Mouse (Mus musculus) embryo, embryonic 10 days (tissue): ENCODE measurements around the gene Resp18.

Experiments
- DNase-seq: peaks from one replicate; pipeline ENCODE4 v3.0.0-alpha.2; 2015; ENCODE audit warnings: low spot score

Gene Resp18

DNA sequence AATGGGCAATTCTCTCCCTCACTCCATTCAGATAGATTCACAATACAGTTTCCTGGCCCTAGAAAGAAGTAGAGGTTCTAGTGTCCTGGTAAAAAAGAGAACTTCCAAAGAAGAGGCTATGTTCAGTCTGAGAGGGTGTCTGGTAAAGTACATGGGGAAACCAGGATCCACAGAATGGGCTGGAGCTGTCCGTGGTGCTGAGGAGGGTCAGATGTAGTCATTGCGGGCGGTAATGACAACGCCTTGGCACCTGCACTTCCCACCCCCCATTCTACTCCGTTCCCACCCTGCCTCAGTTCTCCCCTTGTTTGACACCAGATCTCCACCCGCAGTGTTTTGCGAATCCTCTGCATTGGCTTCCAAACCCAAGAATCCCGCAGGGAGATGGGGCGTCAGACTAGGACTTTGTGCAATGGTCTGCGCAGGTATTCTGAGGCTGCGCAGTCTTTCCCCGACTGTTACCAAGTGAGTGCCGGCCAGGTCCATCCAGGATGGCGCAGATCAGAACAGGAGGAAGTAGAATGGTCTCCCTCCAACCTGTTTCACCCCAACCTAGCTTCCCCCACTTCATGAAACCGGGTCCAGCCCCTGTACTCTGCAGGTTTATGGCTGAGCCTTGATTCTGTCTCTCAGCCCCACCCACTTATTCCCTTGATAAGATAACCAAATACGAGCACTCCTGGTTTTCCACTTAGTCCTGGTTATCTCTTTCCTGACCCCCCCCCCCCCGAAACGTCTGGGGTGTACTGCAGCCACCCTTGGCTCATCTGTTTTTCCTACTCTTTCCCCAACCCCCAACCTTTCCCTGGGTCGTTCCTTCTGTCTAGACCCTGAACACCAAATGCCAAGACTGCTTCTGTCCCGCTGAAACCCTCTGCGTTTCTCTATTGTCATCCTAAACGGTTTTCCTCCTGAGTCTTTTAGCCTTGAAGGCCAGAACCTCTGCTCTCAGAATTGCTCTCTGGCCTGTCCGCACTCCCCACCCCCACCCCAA, 723 bp downstream of the Resp18 start:
- peak; percentile 88 for DNase-seq

- peak; percentile 47 for DNase-seq
These were observed 13.9 kb downstream of the Resp18 start, which contains the start of gene Ptprn for GRCm38 (mm10) chr1:75264091-75264880. Gene Ptprn, minus strand, starts transcription at chr1:75264502.

DNA sequence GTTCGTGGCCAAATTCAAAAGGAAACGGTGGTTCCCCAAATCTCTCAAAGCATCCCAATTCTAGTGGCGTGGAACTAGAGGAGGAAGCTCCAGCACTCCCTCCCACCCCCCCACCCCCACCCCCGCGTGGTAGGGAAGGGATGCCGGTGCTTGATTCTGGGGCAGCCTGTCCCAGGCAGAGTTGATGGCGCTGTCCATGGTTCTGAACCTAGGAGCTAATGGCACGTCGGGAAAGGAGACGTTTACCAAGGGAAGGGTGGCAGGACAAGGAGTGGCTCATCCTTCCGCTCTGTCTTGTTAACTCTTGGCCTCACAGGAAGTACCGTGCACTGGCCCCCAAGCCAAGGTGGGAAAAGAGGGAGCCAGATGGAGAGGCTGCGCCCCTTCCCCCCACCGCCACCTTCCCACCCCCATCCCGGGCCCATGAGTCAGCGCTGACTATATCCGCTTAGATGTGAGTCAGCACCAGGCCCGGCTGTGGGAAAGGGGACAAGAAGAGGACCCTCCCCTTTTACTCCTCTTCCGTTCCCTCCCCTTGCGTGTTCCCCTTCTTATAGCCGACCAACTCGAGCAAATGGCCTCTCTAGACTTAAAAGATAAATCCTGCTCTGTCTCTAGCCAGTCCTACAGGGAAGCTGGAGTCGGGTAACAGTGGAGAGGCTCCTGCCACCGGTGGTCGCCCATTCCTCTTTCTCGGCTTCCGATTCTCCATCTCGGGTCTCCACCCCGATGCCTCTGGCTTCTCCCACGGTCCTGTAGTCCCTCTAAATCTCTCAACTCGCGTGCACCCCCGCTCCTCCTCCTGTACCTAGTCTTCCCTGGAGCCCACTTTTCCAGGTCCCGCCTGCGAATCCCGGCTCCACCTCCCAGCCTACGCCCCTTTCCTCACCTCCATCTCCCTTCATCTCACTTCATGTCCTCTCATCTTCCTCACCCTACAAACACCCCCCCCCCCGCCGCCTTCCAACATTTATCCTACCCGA, 15.0 kb downstream of the Resp18 start:
- peak; percentile 93 for DNase-seq

- DNase-seq, result no peak
These were observed 16.9 kb downstream of the Resp18 start for GRCm38 (mm10) chr1:75261278-75261677.

- no peak for DNase-seq
These were observed 22.6 kb downstream of the Resp18 start for GRCm38 (mm10) chr1:75255516-75256046.

DNA sequence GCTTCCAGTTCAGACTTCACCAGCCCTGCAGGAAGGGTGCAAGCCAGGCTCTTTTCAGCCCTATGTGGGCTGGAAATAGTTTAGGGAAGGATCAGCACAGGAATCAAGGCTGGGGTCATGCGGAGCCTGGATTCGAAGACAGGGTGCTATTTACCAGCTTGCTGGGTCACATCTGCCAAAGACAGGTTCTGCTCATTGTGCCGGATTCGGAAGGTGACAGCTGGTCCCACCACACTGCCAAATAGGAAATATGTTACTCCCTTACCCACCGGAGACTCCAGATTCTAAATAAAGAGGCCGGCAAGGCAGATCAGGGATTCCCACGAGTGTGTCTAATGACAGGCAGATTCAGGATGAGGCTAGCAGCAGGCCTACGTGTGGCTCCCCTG, 23.6 kb downstream of the Resp18 start:
- DNase-seq, result no peak

DNA sequence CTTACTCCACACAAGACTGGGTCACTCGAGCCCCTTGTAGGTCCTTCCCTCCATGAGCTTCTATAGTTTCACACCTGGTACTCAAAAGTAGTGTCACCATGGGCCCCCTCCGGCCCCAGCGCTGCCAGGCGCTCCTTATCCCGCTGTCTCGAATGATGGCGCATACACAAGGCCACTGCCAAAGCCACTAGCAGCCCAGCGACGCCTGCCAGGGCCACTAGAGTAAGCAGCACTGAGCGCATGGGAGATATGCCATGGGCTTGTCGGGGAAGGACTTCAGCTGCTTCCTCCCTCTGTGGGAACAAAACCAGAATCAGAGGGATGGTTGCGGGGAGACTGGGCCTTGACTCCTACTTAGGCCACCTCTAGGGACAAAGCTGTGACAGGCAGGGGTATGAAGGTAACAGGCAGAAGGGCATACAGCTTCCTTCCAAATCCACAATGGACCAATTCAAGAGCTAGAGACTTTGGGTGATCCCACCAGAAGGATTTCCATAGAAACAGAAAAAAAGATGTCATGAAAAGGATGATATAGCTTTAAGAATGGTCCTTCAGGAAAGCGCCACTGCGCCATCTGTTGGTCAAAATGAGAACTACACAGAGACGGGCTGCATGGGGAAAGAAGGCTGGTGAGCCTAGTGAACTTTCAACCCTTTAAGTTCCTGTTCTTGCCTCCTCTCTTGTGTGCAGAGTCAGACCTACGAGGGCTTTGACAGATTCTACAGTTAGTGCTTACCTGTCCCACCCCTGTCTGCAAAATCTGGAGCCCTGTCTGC, 24.2 kb downstream of the Resp18 start:
- peak; percentile 84 for DNase-seq

GRCm38 (mm10) chr1:75253029-75253428, 25.2 kb downstream of the Resp18 start:
- no peak for DNase-seq

DNA sequence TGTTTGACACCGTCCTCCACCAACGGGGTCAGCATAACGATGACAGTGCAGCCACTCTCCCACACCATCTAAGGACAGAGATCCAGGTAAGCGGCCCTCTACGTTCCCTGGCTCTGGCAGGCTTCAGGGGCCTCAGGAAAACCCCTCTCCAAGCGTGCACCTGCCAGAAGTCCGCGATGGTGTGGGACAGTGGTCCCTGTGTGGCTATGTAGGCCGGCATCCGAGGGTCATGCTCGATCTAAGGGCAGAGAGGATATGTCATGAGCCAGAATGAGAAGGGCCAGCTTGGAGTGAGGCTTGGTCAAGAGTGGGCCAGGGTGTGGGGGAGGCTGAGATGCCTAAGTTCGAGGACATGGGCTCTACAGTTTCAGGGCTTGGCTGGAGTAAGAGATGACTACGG, 25.9 kb downstream of the Resp18 start:
- DNase-seq, result no peak

- DNase-seq, result peak; percentile 74
These were observed 26.9 kb downstream of the Resp18 start for GRCm38 (mm10) chr1:75251112-75251970.

DNA sequence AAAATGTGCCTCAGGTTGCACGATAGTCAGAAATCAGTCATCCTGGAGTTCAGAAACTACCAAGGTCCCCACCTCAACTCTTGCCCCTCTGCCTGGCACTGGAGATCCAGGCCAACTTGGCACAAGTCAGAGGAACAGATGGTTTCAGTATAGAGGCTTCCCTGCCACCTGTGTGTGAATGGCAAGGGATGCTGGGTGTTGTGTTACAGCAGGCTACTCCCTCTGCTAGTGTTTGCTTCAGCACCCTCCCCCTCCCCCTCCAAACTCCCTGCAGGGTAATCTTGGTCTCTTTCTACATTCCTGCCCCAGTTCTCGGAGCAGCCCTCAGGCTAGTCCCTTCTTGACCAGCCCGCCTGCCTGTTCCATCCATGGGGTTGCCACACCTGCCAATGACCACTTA, 27.7 kb downstream of the Resp18 start:
- DNase-seq, result no peak

GRCm38 (mm10) chr1:75248041-75248772, 30.0 kb downstream of the Resp18 start:
- no peak for DNase-seq

- DNase-seq, result no peak
These were observed 30.9 kb downstream of the Resp18 start for GRCm38 (mm10) chr1:75247071-75247930.

DNA sequence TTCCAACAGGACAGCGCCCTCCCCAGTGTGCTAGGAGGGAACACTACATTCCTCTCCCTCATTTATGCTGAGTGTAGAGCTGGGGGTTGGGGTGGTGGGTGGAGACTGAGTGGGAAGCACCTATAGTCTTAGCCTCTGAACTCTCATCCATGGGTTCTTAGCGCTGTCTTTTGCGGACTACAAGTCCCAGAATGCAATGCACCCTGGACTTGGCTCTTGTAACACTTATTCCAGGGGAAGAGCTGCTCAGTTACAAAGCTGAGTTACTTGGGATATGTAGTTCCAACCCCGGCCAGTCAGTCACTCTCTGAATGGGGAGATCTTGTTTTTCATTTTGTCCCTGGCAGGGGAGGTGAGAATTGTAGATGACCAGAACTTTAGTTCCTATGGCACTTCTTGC, 33.4 kb downstream of the Resp18 start:
- peak; percentile 75 for DNase-seq

DNA sequence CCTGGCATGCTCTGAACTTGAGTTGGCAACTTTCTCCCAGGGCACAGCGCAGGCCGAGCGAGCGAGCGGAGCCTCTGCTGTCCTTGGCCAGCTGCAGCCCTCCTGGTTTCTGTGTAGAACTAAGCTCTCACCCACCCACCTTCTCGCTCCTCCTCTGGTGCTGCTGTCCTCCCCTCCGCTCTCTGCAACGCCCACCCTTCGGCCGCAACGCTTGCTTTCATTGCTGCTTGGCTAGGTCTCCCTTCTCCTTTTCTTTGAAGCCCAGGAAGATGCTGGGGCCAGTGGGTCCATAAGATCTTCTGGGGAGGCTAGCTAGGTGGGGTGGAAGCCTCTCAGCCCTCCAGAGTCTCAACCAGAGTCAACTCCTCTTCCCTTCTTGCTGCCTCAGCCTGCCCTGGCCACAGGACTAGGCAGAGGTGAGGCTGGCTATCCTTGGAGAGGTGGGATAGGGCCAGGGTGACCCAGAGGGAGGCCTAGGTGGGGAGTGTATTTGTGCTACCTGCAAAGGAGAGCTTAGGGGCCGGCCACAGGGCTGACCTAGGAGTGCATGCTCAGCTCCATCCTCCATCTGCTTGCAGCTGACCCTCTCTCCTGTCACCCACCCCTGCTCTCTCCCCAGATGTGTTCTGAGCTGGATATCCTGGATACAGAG, 33.9 kb downstream of the Resp18 start:
- DNase-seq, result no peak

- DNase-seq, result no peak
These were observed 34.8 kb downstream of the Resp18 start for GRCm38 (mm10) chr1:75243411-75243810.

DNA sequence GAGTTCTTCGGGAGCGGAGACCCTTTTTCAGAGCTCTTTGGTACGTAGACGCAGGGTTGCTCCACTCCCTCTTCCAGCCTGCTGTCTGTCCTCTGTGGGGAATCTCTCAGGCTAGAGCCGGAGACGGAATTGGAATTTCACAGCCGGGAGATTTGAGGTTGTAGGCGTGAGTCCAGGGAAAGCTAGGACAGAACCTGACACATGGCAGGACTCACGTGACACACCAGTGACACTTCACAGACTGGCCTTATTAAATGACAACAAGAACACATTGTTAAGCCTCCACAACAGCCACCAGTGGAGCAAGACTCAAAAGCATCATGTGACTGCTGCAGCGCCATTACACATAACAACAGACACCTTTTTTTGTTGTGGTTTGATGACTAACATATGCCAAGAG, 38.6 kb downstream of the Resp18 start:
- no peak for DNase-seq
